Mouse (Mus musculus) spleen, adult 2 months (tissue): Measurements from ENCODE around the gene Cabp2. TPM values are rescaled to one million over a fixed set of nuclear protein-coding genes. Genes with fewer than 3 reads are reported as not detected.
"Not testable (repeated sequence)": the region's sequence is repeated elsewhere in the genome, so short reads cannot be mapped to it uniquely, and the experiment has no call there.

Source experiments
- DNase-seq, 2 experiments: peaks; one replicate each; pipeline versions ENCODE4 v3.0.0 to v3.0.0-alpha.2; 2012 to 2021; ENCODE audit warnings: low spot score in 2 of 2, low read depth in 1 of 2
- H3K27ac ChIP-seq: fragments of 200-500 bp; 2 replicates; pipeline ENCODE4 v1.5.1; 2012; ENCODE audit warnings: low read length, inconsistent platforms; ENCODE audit not compliant: insufficient read depth
- H3K27me3 ChIP-seq: fragments of 200-500 bp; 2 replicates; pipeline ENCODE4 v1.6.1; 2012; ENCODE audit warnings: mild to moderate bottlenecking, moderate library complexity, low read length, inconsistent platforms; ENCODE audit not compliant: control insufficient read depth, insufficient read depth
- H3K36me3 ChIP-seq: fragments of 200-500 bp; 2 replicates; pipeline ENCODE4 v1.6.1; 2012; ENCODE audit warnings: mild to moderate bottlenecking, low read length, inconsistent platforms; ENCODE audit not compliant: control insufficient read depth, insufficient read depth
- H3K4me1 ChIP-seq: fragments of 200-500 bp; 2 replicates; pipeline ENCODE4 v1.6.1; 2011; ENCODE audit warnings: inconsistent platforms; ENCODE audit not compliant: control insufficient read depth, insufficient read depth, insufficient read length
- H3K4me3 ChIP-seq: fragments of 200-500 bp; 2 replicates; pipeline ENCODE4 v1.5.1; 2011; ENCODE audit warnings: mild to moderate bottlenecking, inconsistent platforms; ENCODE audit not compliant: insufficient read depth, insufficient read length; ENCODE audit errors: extremely low read depth
- CTCF ChIP-seq: fragments of 200-500 bp; IDR thresholded peaks from 2 replicates; pipeline ENCODE4 v1.5.1; 2011; ENCODE audit warnings: mild to moderate bottlenecking, inconsistent platforms; ENCODE audit not compliant: insufficient read depth, insufficient read length, insufficient replicate concordance; ENCODE audit errors: extremely low read depth
- POLR2A ChIP-seq: fragments of 200-500 bp; IDR thresholded peaks from 2 replicates; pipeline ENCODE4 v1.6.1; 2011; ENCODE audit warnings: low read depth, low read length, inconsistent platforms
- WGBS: fragments of 180-500 bp; shearing (Covaris S2); methylation state at CpG from one replicate; pipeline ENCODE4 v1.1.7; 2018; 5-methylcytosine and 5-hydroxymethylcytosine counted together
- polyA plus RNA-seq: library from polyadenylated mRNA; depleted of rRNA; stranded (reverse); fragments of >200 nt; gene quantifications from 2 replicates; pipeline ENCODE4 v1.2.3, GENCODE M21; 2012; rRNA removed

The Cabp2 gene
- polyA plus RNA-seq, result 7.0 and 8.3 TPM in 2 replicates

DNA sequence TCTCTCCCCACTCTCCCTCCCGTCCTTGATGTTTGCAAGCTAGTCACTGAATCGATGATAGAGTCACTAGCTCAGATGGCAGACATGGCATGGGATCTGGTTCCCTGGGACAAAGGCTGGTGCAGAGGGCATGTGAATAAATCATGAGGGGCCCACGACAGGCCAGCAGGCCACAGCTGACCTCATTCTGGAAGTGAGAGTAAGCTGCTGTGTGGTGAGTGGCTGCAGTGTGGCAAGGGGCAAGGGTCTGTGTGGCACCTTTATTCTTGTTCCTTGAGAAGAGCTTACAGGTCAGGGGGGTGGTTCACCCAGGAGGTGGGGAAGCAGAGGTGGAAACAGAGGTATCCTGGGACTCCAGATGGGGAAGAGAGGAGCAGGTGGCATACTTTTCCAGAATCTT lies at the start of gene Cabp2:
Gene Cabp2, plus strand, starts transcription at position 185 of the 400 bp plus-strand sequence.
- 79% methylated on average over 3 of the region's 3 CpGs for WGBS
- Histone ChIP-seq H3K4me1 (no peaks in the 10 kb centered on the region), H3K4me3 (no peak within 1 kb of the TSS), H3K27me3 (no peaks in the 10 kb centered on the region), H3K36me3 (no peaks in the 10 kb centered on the region), H3K27ac (no peak within 1 kb of the TSS)
- no peak for DNase-seq
- TF ChIP-seq POLR2A (no peak), CTCF (no peak)

DNA sequence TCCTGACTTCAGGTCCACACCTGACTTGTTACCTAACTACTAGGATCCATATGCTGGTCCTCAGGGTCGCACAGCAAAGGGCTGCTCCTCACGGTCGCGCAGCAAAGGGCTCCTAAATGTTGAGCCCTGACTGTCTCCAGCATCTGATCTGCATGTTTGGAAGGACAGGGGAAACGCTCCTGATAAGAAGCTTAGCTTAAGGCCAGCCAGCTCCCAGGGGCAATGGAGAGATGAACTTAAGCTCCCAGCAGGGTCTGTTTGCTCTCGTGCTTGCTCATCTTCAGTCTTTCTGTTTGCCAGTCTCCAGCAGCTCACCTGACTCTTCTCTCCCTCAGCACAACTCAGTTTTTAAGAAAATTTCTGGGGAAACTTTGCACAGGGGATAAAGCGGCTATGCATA lies 48.7 kb upstream of the Cabp2 start:
- Histone ChIP-seq H3K4me1 (no peaks in the 10 kb centered on the region; the same call in 1 of the 2 replicates), H3K27me3 (no peaks in the 10 kb centered on the region), H3K4me3 (no peak overlapping the region), H3K27ac (no peak overlapping the region), H3K36me3 (no peaks in the 10 kb centered on the region; the same call in 1 of the 2 replicates)
- DNase-seq, result no peak
- no peak for TF ChIP-seq POLR2A
- no peak for TF ChIP-seq CTCF
- 86% methylated on average over 7 of the region's 7 CpGs for WGBS

DNA sequence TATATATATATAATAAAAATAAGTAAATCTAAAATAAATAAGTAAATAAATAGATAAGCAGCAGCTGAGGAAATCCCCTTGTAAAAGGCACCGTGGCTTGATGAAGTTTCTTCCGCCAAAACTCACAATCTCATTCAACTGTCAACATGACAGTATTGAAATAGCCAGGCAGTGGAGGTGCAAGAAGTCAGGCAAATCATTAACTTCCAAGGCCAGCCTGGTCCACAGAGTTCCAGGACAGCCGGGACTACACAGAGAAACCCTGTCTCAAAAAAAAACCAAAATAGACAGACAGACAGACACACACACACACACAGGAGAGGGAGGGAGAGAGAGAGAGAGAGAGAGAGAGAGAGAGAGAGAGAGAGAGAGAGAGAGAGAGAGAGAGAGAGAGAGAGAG lies 48.1 kb upstream of the Cabp2 start:
- TF ChIP-seq CTCF, result no peak
- no peak for TF ChIP-seq POLR2A
- DNase-seq, result no peak
- H3K4me1 ChIP-seq, result no peaks in the 10 kb centered on the region; the same call in 1 of the 2 replicates
- H3K4me3 ChIP-seq, result no peak overlapping the region
- H3K27me3 ChIP-seq, result no peaks in the 10 kb centered on the region
- no peaks in the 10 kb centered on the region; the same call in 1 of the 2 replicates for H3K36me3 ChIP-seq
- 81% methylated on average over 3 of the region's 3 CpGs for WGBS
- no peak overlapping the region for H3K27ac ChIP-seq

DNA sequence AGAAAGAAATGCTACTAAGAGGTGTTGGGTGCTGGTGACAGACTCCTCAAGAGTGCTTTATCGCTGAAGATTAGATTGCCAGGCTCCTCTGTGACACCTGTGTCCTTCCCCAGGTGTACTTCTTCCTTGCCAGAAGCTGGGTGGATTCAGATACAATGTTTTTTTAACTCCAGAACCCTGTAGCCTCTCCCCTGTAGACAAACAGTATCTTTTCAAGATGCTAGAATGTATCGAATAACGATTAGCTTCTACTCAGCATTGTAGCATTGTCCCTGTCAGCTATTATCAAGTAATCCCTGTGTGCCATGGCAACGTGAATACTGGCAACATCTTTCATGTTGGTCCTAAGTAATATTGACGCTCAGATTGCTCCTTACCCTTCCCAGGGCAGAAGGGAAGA lies 47.6 kb upstream of the Cabp2 start:
- H3K27me3 ChIP-seq, result no peaks in the 10 kb centered on the region
- 76% methylated on average over 5 of the region's 5 CpGs for WGBS
- no peaks in the 10 kb centered on the region; the same call in 1 of the 2 replicates for H3K4me1 ChIP-seq
- DNase-seq, result no peak
- H3K36me3 ChIP-seq, result no peaks in the 10 kb centered on the region; the same call in 1 of the 2 replicates
- TF ChIP-seq POLR2A (no peak), CTCF (no peak)
- H3K4me3 ChIP-seq, result no peak overlapping the region
- no peak overlapping the region for H3K27ac ChIP-seq

DNA sequence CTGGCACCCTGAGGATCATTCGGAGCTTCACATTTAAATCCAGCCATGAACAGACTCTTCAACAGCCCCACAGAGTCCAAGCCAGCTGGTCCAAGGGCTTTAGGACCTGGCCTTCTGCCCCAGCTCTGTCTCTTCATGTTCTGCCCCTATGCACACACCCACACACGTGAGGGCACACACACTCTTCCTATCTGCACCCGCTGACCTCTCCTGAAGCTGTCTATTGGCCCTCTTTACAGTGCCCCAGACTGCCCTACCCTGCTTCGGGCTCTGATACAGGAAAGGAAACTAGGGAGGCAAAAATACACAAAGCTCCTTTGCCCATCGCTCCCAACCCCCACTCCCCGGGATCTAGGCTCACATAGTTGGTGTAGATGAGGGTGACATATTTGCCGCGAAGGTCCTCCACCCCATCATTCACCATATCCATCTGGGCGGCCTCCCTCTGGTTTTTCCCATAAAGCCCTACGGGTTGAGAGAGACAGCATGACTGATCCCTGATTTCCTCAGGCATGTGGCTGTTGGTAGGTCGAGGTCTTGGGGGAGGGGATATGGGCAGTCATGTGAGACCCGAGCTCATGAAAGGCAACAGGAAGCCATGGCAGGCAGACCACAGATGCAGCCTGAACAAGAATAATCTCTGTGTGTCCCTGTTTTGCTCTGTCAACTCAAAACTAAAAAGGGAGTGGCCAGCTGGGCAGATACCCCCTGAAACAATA lies 44.9 kb upstream of the Cabp2 start:
- WGBS, result 64% methylated on average over 12 of the region's 12 CpGs
- H3K4me3 ChIP-seq, result no peak overlapping the region
- no peaks in the 10 kb centered on the region for H3K27me3 ChIP-seq
- H3K27ac ChIP-seq, result no peak overlapping the region
- H3K36me3 ChIP-seq, result no peaks in the 10 kb centered on the region; the same call in 1 of the 2 replicates
- no peak for DNase-seq
- TF ChIP-seq POLR2A (no peak), CTCF (no peak)
- no peaks in the 10 kb centered on the region; the same call in 1 of the 2 replicates for H3K4me1 ChIP-seq

DNA sequence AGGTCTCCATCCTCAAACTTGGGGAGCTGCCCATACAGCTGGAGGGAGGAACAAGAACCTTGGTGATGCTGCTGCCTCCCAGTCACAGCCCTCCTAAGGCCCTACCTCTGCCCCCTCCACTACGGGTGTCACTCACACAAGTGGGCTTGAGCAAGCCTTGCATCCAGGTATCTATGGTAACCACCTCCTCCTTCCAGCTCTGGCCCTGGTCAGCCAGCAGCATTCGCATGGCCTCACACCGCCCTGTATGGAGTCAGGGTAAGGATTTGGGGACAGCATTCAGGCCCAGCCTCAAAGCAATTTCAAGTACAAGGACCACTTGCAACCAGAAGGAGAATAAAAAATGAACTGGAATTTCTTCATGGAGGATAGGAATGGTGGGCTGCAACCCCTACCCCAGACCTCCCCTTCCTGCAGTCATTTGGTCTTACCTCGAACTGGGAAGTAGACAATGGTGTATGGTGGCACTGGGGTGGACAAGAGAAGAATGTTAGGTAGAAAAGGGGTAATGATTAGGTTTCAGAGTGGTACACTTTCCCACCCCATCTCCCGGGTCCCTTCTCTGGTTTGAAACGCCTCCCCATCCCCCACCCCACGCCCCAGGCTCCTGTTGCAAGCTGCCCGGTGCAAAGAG lies 44.1 kb upstream of the Cabp2 start:
- peak overlapping the region; percentile 72 for H3K27ac ChIP-seq
- not testable (repeated sequence) for H3K36me3 ChIP-seq, H3K27me3 ChIP-seq, H3K4me1 ChIP-seq, DNase-seq
- WGBS, result 27% methylated on average over 8 of the region's 8 CpGs
- peak overlapping the region; percentile 97 for H3K4me3 ChIP-seq

DNA sequence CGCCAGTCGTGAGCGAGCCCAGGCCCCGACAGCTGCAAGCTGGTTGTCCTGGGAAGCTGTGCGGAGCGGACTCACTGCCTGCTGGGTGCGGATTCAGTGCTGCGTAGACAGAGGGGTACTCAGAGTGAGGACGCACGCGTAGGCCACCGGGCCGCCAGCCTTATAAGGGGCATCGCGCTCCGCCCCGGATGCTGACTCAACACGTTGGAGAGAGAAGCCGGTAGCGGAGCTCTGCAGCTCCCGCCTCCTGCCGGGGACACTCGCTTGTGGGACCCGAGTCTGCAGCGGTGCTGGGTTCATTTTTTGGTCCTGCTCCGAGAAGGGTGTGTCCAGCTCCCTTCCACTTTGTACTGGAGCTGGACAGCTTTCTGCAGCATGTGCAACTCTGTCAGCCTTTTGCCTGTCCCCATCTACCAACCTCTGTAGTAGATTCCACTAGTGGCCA lies 43.6 kb upstream of the Cabp2 start, which contains the start of gene Gstp1:
Gene Gstp1, minus strand, starts transcription at position 198 of the 445 bp plus-strand sequence.
- DNase-seq, result peak; percentile 55 to 86
- Histone ChIP-seq H3K4me3 (peak within 1 kb of the TSS; percentile 97), H3K27me3 (no peaks in the 10 kb centered on the region), H3K36me3 (no peaks in the 10 kb centered on the region; the same call in 1 of the 2 replicates), H3K27ac (peak within 1 kb of the TSS; percentile 73), H3K4me1 (no peaks in the 10 kb centered on the region; the same call in 1 of the 2 replicates)
- TF ChIP-seq CTCF (no peak), POLR2A (peak; percentile 77)
- WGBS, result 1% methylated on average over 26 of the region's 26 CpGs

DNA sequence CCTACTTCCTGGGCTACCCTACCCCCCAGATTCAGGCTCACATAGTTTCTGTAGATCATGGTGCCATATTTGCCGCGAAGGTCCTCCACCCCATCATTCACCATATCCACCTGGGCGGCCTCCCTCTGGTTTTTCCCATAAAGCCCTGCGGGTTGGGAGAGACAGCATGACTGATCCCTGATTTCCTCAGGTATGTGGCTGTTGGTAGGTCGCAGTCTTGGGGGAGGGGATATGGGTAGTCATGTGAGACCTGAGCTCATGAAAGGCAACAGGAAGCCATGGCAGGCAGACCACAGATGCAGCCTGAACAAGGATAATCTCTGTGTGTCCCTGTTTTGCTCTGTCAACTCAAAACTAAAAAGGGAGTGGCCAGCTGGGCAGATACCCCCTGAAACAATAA lies 40.4 kb upstream of the Cabp2 start:
- not testable (repeated sequence) for DNase-seq, H3K4me1 ChIP-seq, H3K27ac ChIP-seq, H3K4me3 ChIP-seq, H3K27me3 ChIP-seq, H3K36me3 ChIP-seq
- WGBS, result 80% methylated on average over 5 of the region's 5 CpGs

DNA sequence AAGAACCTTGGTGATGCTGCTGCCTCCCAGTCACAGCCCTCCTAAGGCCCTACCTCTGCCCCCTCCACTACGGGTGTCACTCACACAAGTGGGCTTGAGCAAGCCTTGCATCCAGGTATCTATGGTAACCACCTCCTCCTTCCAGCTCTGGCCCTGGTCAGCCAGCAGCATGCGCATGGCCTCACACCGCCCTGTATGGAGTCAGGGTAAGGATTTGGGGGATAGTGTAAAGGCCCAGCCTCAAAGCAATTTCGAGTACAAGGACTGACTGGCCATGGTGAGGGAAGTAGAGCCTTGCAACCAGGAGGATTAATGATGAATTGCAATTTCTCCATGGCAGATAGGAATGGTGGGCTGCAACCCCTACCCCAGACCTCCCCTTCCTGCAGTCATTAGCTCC lies 39.9 kb upstream of the Cabp2 start:
- not testable (repeated sequence) for H3K27me3 ChIP-seq, DNase-seq, H3K27ac ChIP-seq, H3K36me3 ChIP-seq, H3K4me1 ChIP-seq, H3K4me3 ChIP-seq
- 94% methylated on average over 4 of the region's 4 CpGs for WGBS
